Mouse (Mus musculus): ENCODE data around the gene Psmc6. TPM values are rescaled to one million over a fixed set of nuclear protein-coding genes. Genes with fewer than 3 reads are reported as not detected.

Gene Psmc6
- 748 TPM for polyA plus RNA-seq (2014; fragmentation: Illumina TruSeq; extraction: RNeasy Lipid Tissue Mini Kit (QIAGEN cat#74804); ENCODE audit: low read depth, low replicate concordance)

GRCm38 (mm10) chr14:45329589-45330181 lies at the start of gene Psmc6:
Psmc6 (plus strand) TSS chr14:45329788.

DNA sequence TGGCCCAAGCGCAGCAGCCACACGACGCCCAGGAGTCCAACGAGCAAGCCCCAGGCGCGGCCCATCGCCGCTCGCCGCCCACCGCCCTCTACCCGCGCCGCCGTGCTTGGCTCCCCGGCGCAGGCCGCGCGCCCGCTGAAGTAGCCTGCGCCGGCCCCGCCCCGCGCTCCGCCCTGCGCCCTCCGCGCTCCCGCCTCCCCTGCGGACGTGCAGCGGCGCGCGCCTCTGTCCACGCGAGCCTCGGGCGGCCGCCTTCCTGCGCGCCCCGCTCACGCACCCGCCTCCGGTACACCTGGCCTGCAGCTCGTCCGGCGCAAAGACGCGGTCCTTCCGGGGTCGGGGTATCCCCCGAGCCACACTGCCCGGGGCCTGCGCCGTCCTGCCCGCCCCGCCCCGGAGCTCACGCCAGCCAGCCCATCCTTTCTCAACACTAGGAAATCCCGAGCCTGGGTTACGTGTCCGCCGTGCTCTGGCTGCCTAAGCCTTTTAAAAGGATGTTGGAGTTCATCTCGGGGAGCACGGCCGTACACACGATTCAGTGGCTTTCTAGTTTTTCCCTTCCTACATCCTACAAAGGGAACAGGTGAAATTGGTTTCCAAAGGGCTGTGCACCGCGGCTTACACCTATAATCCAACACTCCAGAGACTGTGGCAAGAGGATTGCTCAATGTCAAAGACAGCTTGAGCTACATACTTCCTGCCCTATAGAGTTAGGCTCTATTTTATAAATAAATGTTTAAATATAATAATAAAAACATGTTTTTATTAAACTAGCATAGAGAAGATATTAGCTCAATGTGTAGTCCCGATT lies 11.0 kb upstream of the Psmc6 start, which contains the start of gene Ero1l:
Gene Ero1l (minus strand): TSS at position 346 of the 811 bp plus-strand sequence.

DNA sequence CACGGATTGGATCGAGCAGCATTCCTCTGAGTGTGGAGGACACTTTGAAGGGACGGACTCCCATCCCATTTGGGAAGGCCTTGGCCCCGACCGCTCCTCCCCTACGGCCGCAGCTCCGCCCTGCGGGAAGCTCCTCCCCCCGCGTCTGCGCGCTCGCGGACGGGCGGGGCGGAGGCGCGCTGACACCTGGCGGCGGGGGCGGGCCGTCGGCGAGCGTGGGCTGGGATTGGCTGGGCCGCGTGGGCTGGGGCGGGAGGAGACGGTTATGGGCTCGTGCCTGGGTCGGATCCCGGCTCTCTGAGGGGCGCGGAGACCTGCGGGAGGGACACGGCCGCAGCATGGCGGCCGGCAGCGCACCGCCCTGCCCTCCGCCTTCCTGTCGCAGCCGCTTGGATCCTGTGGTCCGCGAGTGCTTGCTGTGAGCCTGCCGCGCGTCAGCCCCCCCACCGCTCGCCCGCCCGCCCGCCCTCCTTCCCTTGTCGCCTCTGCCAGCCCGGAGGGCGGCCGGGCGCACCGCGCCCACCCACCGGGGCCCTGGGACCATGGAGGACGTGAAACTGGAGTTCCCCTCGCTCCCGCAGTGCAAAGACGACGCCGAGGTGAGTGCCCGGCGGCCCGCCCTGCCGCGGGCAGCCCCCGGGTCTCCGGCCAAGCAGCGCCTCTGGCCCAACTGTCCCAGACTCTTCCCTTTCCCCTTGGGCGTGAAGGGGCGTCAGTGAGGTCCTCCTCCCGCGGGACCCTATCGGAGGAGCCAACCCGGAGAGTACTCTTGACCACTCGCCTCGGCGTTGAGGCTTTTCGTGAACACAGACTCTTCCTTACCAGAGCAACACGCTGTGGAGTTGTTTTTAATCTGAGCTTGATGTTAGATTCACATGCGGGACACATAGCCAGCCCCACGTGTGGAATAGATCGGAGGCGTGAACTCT lies 21.6 kb downstream of the Psmc6 start, which contains the start of gene Styx:
Gene Styx (plus strand): TSS at position 163 of the 929 bp plus-strand sequence.

Other genes starting within 250 kb of the Psmc6 start
- 1.8 TPM for gene Gpr137c, start 110.1 kb upstream of the Psmc6 start, polyA plus RNA-seq (2014; fragmentation: Illumina TruSeq; extraction: RNeasy Lipid Tissue Mini Kit (QIAGEN cat#74804); ENCODE audit: low read depth, low replicate concordance)
- gene Txndc16, start 109.5 kb upstream of the Psmc6 start, polyA plus RNA-seq (2014; fragmentation: Illumina TruSeq; extraction: RNeasy Lipid Tissue Mini Kit (QIAGEN cat#74804); ENCODE audit: low read depth, low replicate concordance), result 73.4 TPM
- gene Ero1l, start 11.0 kb upstream of the Psmc6 start, polyA plus RNA-seq (2014; fragmentation: Illumina TruSeq; extraction: RNeasy Lipid Tissue Mini Kit (QIAGEN cat#74804); ENCODE audit: low read depth, low replicate concordance), result 136 TPM
- 68.2 TPM for gene Styx, start 21.3 kb downstream of the Psmc6 start, polyA plus RNA-seq (2014; fragmentation: Illumina TruSeq; extraction: RNeasy Lipid Tissue Mini Kit (QIAGEN cat#74804); ENCODE audit: low read depth, low replicate concordance)
- gene Gnpnat1, start 75.1 kb downstream of the Psmc6 start, polyA plus RNA-seq (2014; fragmentation: Illumina TruSeq; extraction: RNeasy Lipid Tissue Mini Kit (QIAGEN cat#74804); ENCODE audit: low read depth, low replicate concordance), result 127 TPM
- gene Fermt2, start 200.3 kb downstream of the Psmc6 start, polyA plus RNA-seq (2014; fragmentation: Illumina TruSeq; extraction: RNeasy Lipid Tissue Mini Kit (QIAGEN cat#74804); ENCODE audit: low read depth, low replicate concordance), result 161 TPM